Mouse (Mus musculus): ENCODE measurements at regions not wholly inside any gene's neighbourhood (a gene's known extent, or its start where the extent isn't known, plus 50 kb on each side); places are given as distances from the start of the nearest gene placed in this dataset.
"Not testable (repeated sequence)": the region's sequence is repeated elsewhere in the genome, so short reads cannot be mapped to it uniquely, and the experiment has no call there.

DNA sequence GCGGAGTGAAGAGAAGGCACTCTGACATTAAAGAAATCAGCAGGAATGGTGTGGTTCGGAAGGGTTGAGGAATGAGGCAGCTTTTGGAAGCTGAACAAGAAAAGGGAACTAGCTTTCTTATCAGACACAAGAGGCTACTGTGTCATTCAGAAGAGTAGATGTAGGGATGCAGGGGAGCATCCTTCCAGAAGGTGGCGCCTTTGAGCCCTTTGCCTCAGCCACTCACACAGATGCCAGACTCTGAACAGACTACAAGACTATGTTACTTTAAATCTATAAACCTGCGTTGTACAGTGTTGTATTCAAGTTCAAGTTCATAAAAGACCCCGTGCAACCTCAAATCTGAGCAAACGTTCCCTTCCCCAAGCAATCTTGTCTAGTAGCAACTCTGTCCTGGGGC, 128.9 kb downstream of the Kap start:
- DNase-seq (ENCODE audit: low spot score in 2 of 2) = not testable (repeated sequence)

DNA sequence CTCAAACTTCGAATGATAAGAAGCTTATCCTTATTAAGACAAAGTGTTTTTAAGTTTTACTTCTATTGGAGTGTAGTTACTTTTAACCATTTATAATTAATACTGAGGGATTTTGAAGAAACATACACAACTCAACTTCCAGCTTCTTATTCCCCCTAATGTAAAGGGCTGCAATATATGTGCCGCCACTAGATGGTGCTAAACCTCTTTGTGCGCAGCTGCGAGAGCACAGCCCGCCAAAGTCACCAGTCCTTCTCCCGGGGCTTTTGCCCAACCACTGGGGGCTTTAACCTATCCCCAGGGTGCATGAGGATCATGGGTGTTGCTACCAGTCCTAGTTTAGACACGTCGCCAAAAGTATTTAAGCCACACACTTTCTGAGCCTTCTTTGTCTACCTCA, 146.8 kb downstream of the Kap start:
- peak; percentile 11 to 34 for DNase-seq (ENCODE audit: low spot score in 2 of 2)

GRCm38 (mm10) chr6:133701625-133702024, 151.9 kb downstream of the Kap start:
- no peak for DNase-seq (ENCODE audit: low spot score in 2 of 2)
